Mouse (Mus musculus) ovary, postnatal 10 days (tissue): Measurements from ENCODE around the gene H2-Eb2.

Experiments
- DNase-seq: peaks from one replicate; pipeline ENCODE4 v3.0.0; 2022; ENCODE audit warnings: low spot score

H2-Eb2 gene

GRCm38 (mm10) chr17:34362954-34363546 is 37.6 kb downstream of the H2-Eb2 start:
- no peak for DNase-seq

GRCm38 (mm10) chr17:34363676-34364310 is 38.3 kb downstream of the H2-Eb2 start:
- no peak for DNase-seq

GRCm38 (mm10) chr17:34365031-34365430 is 39.6 kb downstream of the H2-Eb2 start:
- no peak for DNase-seq

GRCm38 (mm10) chr17:34370563-34370962 is 45.1 kb downstream of the H2-Eb2 start:
- DNase-seq = no peak

GRCm38 (mm10) chr17:34373055-34373709 is 47.7 kb downstream of the H2-Eb2 start:
- no peak for DNase-seq

GRCm38 (mm10) chr17:34376847-34377246 is 51.4 kb downstream of the H2-Eb2 start, which contains the start of gene Btnl1:
Btnl1 (plus strand) TSS chr17:34377132.
- no peak for DNase-seq

GRCm38 (mm10) chr17:34377450-34378209 is 52.2 kb downstream of the H2-Eb2 start:
- no peak for DNase-seq

- no peak for DNase-seq
These were observed 53.3 kb downstream of the H2-Eb2 start for GRCm38 (mm10) chr17:34378716-34379115.

- no peak for DNase-seq
These were observed 54.0 kb downstream of the H2-Eb2 start for GRCm38 (mm10) chr17:34379451-34379850.

- no peak for DNase-seq
These were observed 56.4 kb downstream of the H2-Eb2 start for GRCm38 (mm10) chr17:34381876-34382275.

GRCm38 (mm10) chr17:34383212-34383611 is 57.7 kb downstream of the H2-Eb2 start:
- no peak for DNase-seq

GRCm38 (mm10) chr17:34384699-34385098 is 59.2 kb downstream of the H2-Eb2 start:
- no peak for DNase-seq

GRCm38 (mm10) chr17:34386656-34387055 is 61.2 kb downstream of the H2-Eb2 start:
- no peak for DNase-seq

GRCm38 (mm10) chr17:34388513-34388912 is 63.0 kb downstream of the H2-Eb2 start:
- no peak for DNase-seq
